Mouse (Mus musculus) adrenal gland (tissue): ENCODE results near the gene Olfr871.
"Not testable (repeated sequence)": the region's sequence is repeated elsewhere in the genome, so short reads cannot be mapped to it uniquely, and the experiment has no call there.

ENCODE experiments used
- intact Hi-C: fragments of 180-260 bp; cut with DNase I; formaldehyde crosslinking; loops from one replicate; pipeline ENCODE4 v1.15.1; 2025
- long read RNA-seq, 2 experiments: library from polyadenylated mRNA; unstranded; transcript quantifications; one replicate each; pipeline ENCODE4 v2.0.0; 2020; ENCODE audit warnings: borderline replicate concordance in 1 of 2; ENCODE audit not compliant: insufficient replicate concordance in 1 of 2

The Olfr871 gene
- long read RNA-seq, experiment 1 = 0 reads
- long read RNA-seq, experiment 2 = 0 reads

- intact Hi-C loops = no loop called here
Observed at GRCm38 (mm10) chr9:20211907-20212306, at the start of gene Olfr871. TSS of gene Olfr871 (plus strand) at chr9:20212207.

GRCm38 (mm10) chr9:20173957-20174356, 38.0 kb upstream of the Olfr871 start, which contains the start of gene Olfr870:
TSS of gene Olfr870 (minus strand) at chr9:20174057.
- intact Hi-C loops = no loop called here

- intact Hi-C loops = no loop called here
Observed at GRCm38 (mm10) chr9:20179463-20179862, 32.5 kb upstream of the Olfr871 start.

GRCm38 (mm10) chr9:20202131-20202530, 9.9 kb upstream of the Olfr871 start:
- intact Hi-C loops = no loop called here

GRCm38 (mm10) chr9:20203413-20203984, 8.5 kb upstream of the Olfr871 start:
- intact Hi-C loops = not testable (repeated sequence)

GRCm38 (mm10) chr9:20210812-20211211, 1.2 kb upstream of the Olfr871 start:
- intact Hi-C loops = no loop called here

- intact Hi-C loops = no loop called here
Observed at GRCm38 (mm10) chr9:20211477-20211876, 530 bp upstream of the Olfr871 start.

- intact Hi-C loops = no loop called here
Observed at GRCm38 (mm10) chr9:20236819-20237218, 24.8 kb downstream of the Olfr871 start, which contains the start of gene Olfr872. TSS of gene Olfr872 (plus strand) at chr9:20237119.

GRCm38 (mm10) chr9:20237378-20237777, 25.4 kb downstream of the Olfr871 start:
- intact Hi-C loops = no loop called here
